Mouse (Mus musculus) embryonic fibroblast, embryonic 13.5 days (primary cell): ENCODE measurements at regions not wholly inside any gene's neighbourhood (a gene's known extent, or its start where the extent isn't known, plus 50 kb on each side); places are given as distances from the start of the nearest gene placed in this dataset.

ENCODE experiments used
- CTCF ChIP-seq: IDR thresholded peaks from 2 replicates; pipeline ENCODE4 v1.5.1; 2011; ENCODE audit warnings: mild to moderate bottlenecking, control low read depth, low read length, moderate library complexity, borderline replicate concordance; ENCODE audit not compliant: insufficient read depth
- POLR2A ChIP-seq: IDR thresholded peaks from 2 replicates; pipeline ENCODE4 v1.6.1; 2011; ENCODE audit warnings: low read depth, mild to moderate bottlenecking, control low read depth, low read length, moderate library complexity

DNA sequence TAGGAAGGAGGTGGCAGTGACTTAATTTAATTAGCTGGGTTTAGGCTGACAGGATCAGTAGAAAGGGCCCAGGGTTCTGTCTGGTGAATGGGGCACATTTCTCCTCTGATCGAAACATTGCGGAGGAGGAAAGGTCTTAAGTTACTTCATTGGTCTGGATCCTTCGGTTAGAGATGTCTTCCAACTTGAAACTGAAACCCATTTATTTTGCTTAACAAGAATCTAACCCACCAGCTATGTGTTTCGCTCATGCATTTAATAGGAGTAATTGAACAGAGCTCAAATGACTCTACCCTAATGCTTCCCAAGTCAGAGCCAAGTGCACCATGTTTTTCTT lies 64.2 kb upstream of the Pitx1 start:
- TF ChIP-seq CTCF: no peak
- no peak for TF ChIP-seq POLR2A
